Mouse (Mus musculus) heart, postnatal 0 days (tissue): ENCODE data around the gene Nxph1. TPM values are rescaled to one million over a fixed set of nuclear protein-coding genes. Genes with fewer than 3 reads are reported as not detected.

ENCODE experiments used
- ATAC-seq: fragments of 200-750 bp; cut with Nextera tagmentation; 2 replicates; pipeline ENCODE4 v1.8.0; 2017; ENCODE audit warnings: low read depth, moderate number of reproducible peaks, moderate library complexity; ENCODE audit not compliant: insufficient read depth
- DNase-seq: peaks from one replicate; pipeline ENCODE4 v3.0.0-alpha.2; 2016; ENCODE audit warnings: low spot score
- H3K27ac ChIP-seq: fragments of 300-500 bp; sonication (generic); 2 replicates; pipeline ENCODE4 v1.5.1; 2014; ENCODE audit warnings: low read depth, mild to moderate bottlenecking
- H3K27me3 ChIP-seq: fragments of 300-500 bp; sonication (generic); 2 replicates; pipeline ENCODE4 v1.6.1; 2014; ENCODE audit warnings: low read length, mixed read lengths; ENCODE audit not compliant: control insufficient read depth, insufficient read depth
- H3K36me3 ChIP-seq: fragments of 300-500 bp; sonication (generic); replicated peaks from 2 replicates; pipeline ENCODE4 v1.6.1; 2014; ENCODE audit warnings: low read length, mixed read lengths; ENCODE audit not compliant: control insufficient read depth, insufficient read depth
- H3K4me1 ChIP-seq: fragments of 300-500 bp; sonication (generic); 2 replicates; pipeline ENCODE4 v1.6.1; 2014; ENCODE audit warnings: antibody characterized with exemption; ENCODE audit not compliant: control insufficient read depth, insufficient read depth
- H3K4me2 ChIP-seq: fragments of 300-500 bp; sonication (generic); 2 replicates; pipeline ENCODE4 v1.6.1; 2014; ENCODE audit warnings: low read depth, mild to moderate bottlenecking, low read length, moderate library complexity
- H3K4me3 ChIP-seq: fragments of 300-500 bp; sonication (generic); 2 replicates; pipeline ENCODE4 v1.5.1; 2014; ENCODE audit warnings: low read depth, low read length
- H3K9ac ChIP-seq: fragments of 300-500 bp; sonication (generic); replicated peaks from 2 replicates; pipeline ENCODE4 v1.6.1; 2014; ENCODE audit warnings: low read depth, low read length, mixed read lengths
- H3K9me3 ChIP-seq: fragments of 300-500 bp; sonication (generic); replicated peaks from 2 replicates; pipeline ENCODE4 v1.6.1; 2016; ENCODE audit warnings: low read length; ENCODE audit not compliant: control insufficient read depth
- CTCF ChIP-seq: IDR thresholded peaks from 2 replicates; pipeline ENCODE4 v1.5.1; 2016; ENCODE audit warnings: antibody characterized with exemption, control low read depth, low read depth
- EP300 ChIP-seq: IDR thresholded peaks from 2 replicates; pipeline ENCODE4 v1.6.1; 2016; ENCODE audit warnings: antibody characterized with exemption, low read depth
- WGBS: fragments of 180-500 bp; shearing (Covaris S2); extraction: QIAGEN DNeasy Blood & Tissue Kit; methylation state at CpG from one replicate; pipeline ENCODE4 v1.1.7; 2014; 5-methylcytosine and 5-hydroxymethylcytosine counted together
- polyA plus RNA-seq: library from polyadenylated mRNA; unstranded; fragments of >200 nt; fragmentation: Nextera tagmentation; extraction: Ambion mirVana; gene quantifications from 2 replicates; pipeline ENCODE4 v1.2.1, GENCODE M21; 2015
- total RNA-seq: library from RNA; depleted of rRNA; stranded (reverse); fragments of >200 nt; gene quantifications from 2 replicates; pipeline ENCODE4 v1.2.3, GENCODE M21; 2014; ENCODE audit warnings: low replicate concordance; rRNA removed

Nxph1 gene
- total RNA-seq (not detected in 2 replicates), polyA plus RNA-seq (0.05 and 0.07 TPM in 2 replicates)

DNA sequence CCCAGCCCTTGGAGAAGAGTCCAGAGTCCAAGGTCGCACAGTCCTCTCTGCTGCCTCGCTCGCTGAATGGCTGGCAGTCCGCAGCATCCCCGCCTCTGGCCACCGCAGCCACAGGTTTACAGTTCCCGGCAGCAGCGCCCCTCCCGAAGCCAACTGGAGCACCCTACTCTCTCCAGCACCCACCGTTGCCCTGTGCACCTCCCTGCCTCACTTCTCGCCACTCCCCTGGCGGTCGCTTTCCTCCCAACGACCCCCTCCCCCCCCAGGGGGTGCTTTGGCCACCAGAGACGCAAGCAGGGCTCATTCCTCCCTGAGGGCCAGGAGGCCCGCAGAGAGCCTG lies at the start of gene Nxph1:
TSS of gene Nxph1 (plus strand) at position 301 of the 340 bp plus-strand sequence.
- Histone ChIP-seq H3K4me3 (peak within 1 kb of the TSS; percentile 34), H3K9ac (no peak within 1 kb of the TSS), H3K36me3 (no peaks in the 10 kb centered on the region), H3K9me3 (no peaks in the 10 kb centered on the region), H3K27me3 (peaks cover 64% of the 10 kb centered on the region), H3K27ac (no peak within 1 kb of the TSS), H3K4me1 (peaks cover 9% of the 10 kb centered on the region; the same call in 1 of the 2 replicates), H3K4me2 (peak within 1 kb of the TSS; percentile 55)
- TF ChIP-seq CTCF (no peak), EP300 (no peak)
- WGBS = 2% methylated on average over 16 of the region's 16 CpGs
- ATAC-seq (no peak), DNase-seq (no peak)

DNA sequence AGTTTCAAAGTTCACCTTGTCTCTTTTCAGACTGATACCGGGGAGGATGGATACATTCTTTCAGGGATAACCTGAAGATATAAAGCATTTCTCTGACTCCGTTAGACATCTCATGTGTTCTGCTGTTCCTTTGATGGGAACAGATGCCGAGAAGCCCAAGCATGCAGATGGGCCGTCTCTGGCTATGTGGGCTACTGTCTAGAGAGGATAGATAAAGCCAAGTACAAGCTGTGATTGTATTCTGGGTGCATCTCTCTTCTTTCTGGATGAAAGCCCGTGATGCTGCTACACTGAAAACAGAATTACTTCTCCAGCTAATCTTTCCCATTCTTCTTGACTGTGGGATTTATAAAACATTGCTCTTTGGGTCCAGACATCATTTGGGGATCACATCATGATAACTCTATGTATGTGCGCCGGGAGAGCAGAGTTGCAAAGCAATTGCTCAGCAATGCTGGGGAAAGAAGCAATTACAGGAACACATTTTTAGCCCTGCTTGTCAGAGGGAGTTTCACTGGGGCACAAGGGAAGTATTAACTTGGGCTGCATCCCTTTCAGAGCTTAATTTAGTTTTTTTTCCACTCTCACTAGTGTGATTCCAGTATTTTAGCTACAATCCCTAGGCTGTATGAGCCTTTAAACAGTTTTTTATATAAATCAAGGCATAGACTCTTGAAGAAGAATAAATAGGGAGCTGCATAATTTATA lies 48.1 kb upstream of the Nxph1 start:
- Histone ChIP-seq H3K27ac (no peak overlapping the region), H3K4me3 (no peak overlapping the region), H3K4me2 (no peak overlapping the region), H3K4me1 (no peaks in the 10 kb centered on the region), H3K27me3 (no peaks in the 10 kb centered on the region), H3K36me3 (no peaks in the 10 kb centered on the region), H3K9ac (no peak overlapping the region), H3K9me3 (no peaks in the 10 kb centered on the region)
- no peak for TF ChIP-seq CTCF
- 60% methylated on average over 7 of the region's 7 CpGs for WGBS
- ATAC-seq = no peak
- no peak for DNase-seq

DNA sequence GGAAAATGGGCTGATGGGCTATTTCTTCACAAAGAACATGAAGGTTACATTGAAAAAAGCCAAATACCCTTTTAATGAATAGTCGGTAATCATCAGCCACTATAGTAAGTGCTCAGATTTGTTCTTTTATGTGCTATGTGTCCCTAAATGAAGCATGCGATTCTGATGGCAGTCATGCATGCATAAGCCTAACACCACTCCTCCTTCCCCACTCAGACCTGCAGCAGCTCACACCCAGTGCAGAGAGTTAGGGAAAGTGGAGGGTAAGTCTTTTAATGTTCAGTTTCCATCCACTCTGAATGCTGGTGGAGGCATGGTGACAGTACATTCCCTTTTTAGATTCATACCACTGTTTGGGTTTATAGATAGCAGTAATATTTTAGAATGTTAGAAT lies 47.5 kb upstream of the Nxph1 start:
- TF ChIP-seq CTCF (no peak), EP300 (no peak)

DNA sequence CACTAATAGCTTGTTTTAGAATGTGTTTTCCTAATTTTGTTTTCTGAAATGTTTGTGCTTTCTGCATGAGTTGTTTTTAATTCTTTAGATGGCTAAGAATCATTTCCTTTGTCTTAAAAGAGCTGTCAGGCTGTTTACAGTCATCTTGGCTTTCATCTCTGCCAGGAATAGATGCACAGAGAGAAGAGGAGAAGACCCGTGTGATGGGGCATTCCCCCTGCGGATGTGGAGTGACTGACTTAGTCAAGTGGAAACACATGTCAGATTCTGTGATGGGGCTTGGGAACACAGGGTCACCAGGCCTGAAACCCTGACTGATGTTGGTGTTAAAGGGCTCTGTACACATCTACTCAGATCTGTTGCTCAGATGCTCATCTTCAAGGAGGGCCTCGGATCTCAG lies 40.3 kb upstream of the Nxph1 start:
- no peak overlapping the region for H3K9ac ChIP-seq
- WGBS = 55% methylated on average over 3 of the region's 3 CpGs
- no peaks in the 10 kb centered on the region for H3K4me1 ChIP-seq
- no peaks in the 10 kb centered on the region for H3K27me3 ChIP-seq
- no peaks in the 10 kb centered on the region for H3K36me3 ChIP-seq
- H3K4me3 ChIP-seq = no peak overlapping the region
- no peak overlapping the region for H3K27ac ChIP-seq
- ATAC-seq (no peak), DNase-seq (no peak)
- no peaks in the 10 kb centered on the region for H3K9me3 ChIP-seq
- TF ChIP-seq CTCF (no peak), EP300 (no peak)
- no peak overlapping the region for H3K4me2 ChIP-seq

More for the DNA sequence above, 47.5 kb upstream of the Nxph1 start:
- no peaks in the 10 kb centered on the region for H3K9me3 ChIP-seq
- ATAC-seq (no peak), DNase-seq (no peak)
- H3K27me3 ChIP-seq = no peaks in the 10 kb centered on the region
- no peak overlapping the region for H3K27ac ChIP-seq
- no peaks in the 10 kb centered on the region for H3K4me1 ChIP-seq
- H3K9ac ChIP-seq = no peak overlapping the region
- 81% methylated on average over 2 of the region's 2 CpGs for WGBS
- H3K36me3 ChIP-seq = no peaks in the 10 kb centered on the region
- H3K4me2 ChIP-seq = no peak overlapping the region
- no peak overlapping the region for H3K4me3 ChIP-seq

DNA sequence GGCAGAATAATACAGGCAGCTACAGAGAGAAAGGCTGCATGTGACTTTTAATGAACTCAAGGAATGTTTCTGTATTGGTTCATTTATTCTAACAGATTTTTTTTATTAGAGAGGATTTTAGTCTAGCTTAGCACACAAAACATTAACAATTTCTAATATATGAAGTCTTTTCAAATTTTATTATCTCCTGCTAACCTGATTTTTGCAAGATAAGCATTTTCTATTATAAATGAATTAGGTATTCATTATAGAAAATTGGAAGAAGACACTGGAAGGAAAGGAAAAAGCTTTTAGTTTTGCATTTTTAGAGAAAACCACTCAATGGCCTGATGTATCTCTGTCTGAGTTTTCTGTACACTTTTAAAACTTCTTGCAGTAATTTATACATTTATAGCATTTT lies 34.8 kb upstream of the Nxph1 start:
- TF ChIP-seq EP300 (no peak), CTCF (no peak)
- DNase-seq (no peak), ATAC-seq (no peak)
- Histone ChIP-seq H3K4me3 (no peak overlapping the region), H3K27me3 (no peaks in the 10 kb centered on the region), H3K36me3 (no peaks in the 10 kb centered on the region), H3K9ac (no peak overlapping the region), H3K9me3 (no peaks in the 10 kb centered on the region), H3K4me2 (no peak overlapping the region), H3K4me1 (no peaks in the 10 kb centered on the region), H3K27ac (no peak overlapping the region)

DNA sequence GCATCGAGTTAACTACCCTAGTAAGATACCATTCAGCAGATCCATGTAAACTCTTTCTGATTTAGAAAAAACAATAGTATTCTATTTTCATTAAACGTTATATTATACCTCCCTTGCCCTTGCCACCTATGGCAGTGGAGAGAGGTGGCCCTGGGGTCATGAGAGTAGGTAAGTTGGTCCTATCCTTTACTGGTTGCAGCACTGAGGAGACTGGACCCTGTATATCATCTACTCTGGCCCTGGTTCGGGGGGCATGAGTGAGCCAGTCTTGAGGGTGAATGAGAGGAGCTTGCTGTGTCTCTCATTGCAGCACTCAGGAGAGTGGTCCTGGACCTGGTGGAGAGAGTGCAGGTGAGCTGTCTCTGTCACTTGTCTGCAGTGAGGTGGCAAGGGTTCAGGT lies 33.5 kb upstream of the Nxph1 start:
- Histone ChIP-seq H3K36me3 (no peaks in the 10 kb centered on the region), H3K9me3 (no peaks in the 10 kb centered on the region), H3K4me1 (no peaks in the 10 kb centered on the region), H3K27ac (no peak overlapping the region), H3K4me3 (no peak overlapping the region), H3K4me2 (no peak overlapping the region), H3K27me3 (no peaks in the 10 kb centered on the region), H3K9ac (no peak overlapping the region)
- WGBS = 74% methylated on average over 3 of the region's 3 CpGs
- DNase-seq (no peak), ATAC-seq (no peak)
- TF ChIP-seq CTCF (no peak), EP300 (no peak)
